Mouse (Mus musculus) heart, adult 2 months (tissue): Measurements from ENCODE around the gene Nmnat1. TPM values are rescaled to one million over a fixed set of nuclear protein-coding genes. Genes with fewer than 3 reads are reported as not detected.

ENCODE experiments used
- DNase-seq, 2 experiments: peaks; one replicate each; pipeline ENCODE4 v3.0.0; 2021
- H3K27ac ChIP-seq: fragments of 200-600 bp; 2 replicates; pipeline ENCODE4 v1.8.1; 2022
- H3K27me3 ChIP-seq: fragments of 200-500 bp; 2 replicates; pipeline ENCODE4 v1.6.1; 2012; ENCODE audit warnings: mild to moderate bottlenecking, low read length, inconsistent platforms, mixed read lengths; ENCODE audit not compliant: control insufficient read depth, insufficient read depth
- H3K36me3 ChIP-seq: fragments of 200-500 bp; 2 replicates; pipeline ENCODE4 v1.6.1; 2012; ENCODE audit warnings: low read length, inconsistent platforms; ENCODE audit not compliant: control insufficient read depth, insufficient read depth
- H3K4me1 ChIP-seq: fragments of 200-500 bp; 2 replicates; pipeline ENCODE4 v1.6.1; 2011; ENCODE audit warnings: low read length; ENCODE audit not compliant: control insufficient read depth, insufficient read depth
- H3K4me3 ChIP-seq: fragments of 200-600 bp; 2 replicates; pipeline ENCODE4 v1.8.1; 2022
- H3K79me2 ChIP-seq: fragments of 200-500 bp; replicated peaks from 2 replicates; pipeline ENCODE4 v1.6.1; 2012; ENCODE audit warnings: mild to moderate bottlenecking, inconsistent platforms, low read length, moderate library complexity, mixed read lengths; ENCODE audit not compliant: control insufficient read depth, insufficient read depth
- H3K9ac ChIP-seq: fragments of 200-500 bp; 2 replicates; pipeline ENCODE4 v1.6.1; 2012; ENCODE audit warnings: low read depth, mild to moderate bottlenecking, control low read depth, inconsistent platforms, low read length, mixed read lengths
- CTCF ChIP-seq: fragments of 200-600 bp; IDR thresholded peaks from 2 replicates; pipeline ENCODE4 v1.8.1; 2022; ENCODE audit warnings: antibody characterized with exemption, mild to moderate bottlenecking, moderate library complexity
- EP300 ChIP-seq: fragments of 200-500 bp; IDR thresholded peaks from 2 replicates; pipeline ENCODE4 v1.6.1; 2011; ENCODE audit warnings: low read depth, low read length, control low read depth; ENCODE audit not compliant: insufficient read depth
- POLR2A ChIP-seq: fragments of 200-500 bp; IDR thresholded peaks from 2 replicates; pipeline ENCODE4 v1.6.1; 2011; ENCODE audit warnings: mild to moderate bottlenecking, low read depth, low read length, control low read depth; ENCODE audit not compliant: insufficient read depth
- WGBS: fragments of 180-500 bp; shearing (Covaris S2); methylation state at CpG from one replicate; pipeline ENCODE4 v1.1.7; 2018; 5-methylcytosine and 5-hydroxymethylcytosine counted together
- intact Hi-C: fragments of 180-260 bp; cut with DNase I; formaldehyde crosslinking; loops from one replicate; pipeline ENCODE4 v1.15.1; 2025
- polyA plus RNA-seq: library from polyadenylated mRNA; depleted of rRNA; stranded (reverse); fragments of >200 nt; gene quantifications from 2 replicates; pipeline ENCODE4 v1.2.3, GENCODE M21; 2012; rRNA removed
- total RNA-seq, 2 experiments: library from RNA; stranded (reverse); gene quantifications; 2 replicates each; pipeline ENCODE4 v1.2.3; 2021

The Nmnat1 gene
- total and polyA plus RNA-seq, 3 experiments = 20.6 to 36.1 (median 29.4) TPM

DNA sequence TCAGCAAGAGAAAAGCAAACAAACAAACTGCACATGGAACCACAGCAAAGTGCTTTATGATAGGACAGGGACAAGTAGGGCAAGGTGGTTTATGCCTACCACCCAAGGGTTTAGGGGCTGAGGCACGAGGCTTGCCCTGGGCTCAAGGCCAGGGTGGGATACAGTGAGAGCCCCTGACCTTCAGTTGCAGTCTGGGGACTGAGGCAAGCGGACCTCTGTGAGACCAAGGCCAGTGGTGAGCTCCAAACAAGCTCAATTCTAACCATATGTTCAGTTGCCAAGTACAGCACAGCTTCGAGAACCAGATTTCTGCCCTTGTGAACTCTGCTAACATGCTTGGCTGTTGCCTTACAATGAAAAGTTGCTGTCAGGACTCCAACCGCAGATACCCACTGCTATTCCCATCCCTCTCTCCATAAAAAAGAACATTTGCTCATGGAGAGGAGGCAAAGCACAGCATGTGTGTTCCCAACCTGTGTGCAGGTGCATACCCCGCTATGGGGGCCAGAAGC, 67.1 kb downstream of the Nmnat1 start:
- Histone ChIP-seq H3K27ac (no peak overlapping the region), H3K27me3 (no peaks in the 10 kb centered on the region), H3K36me3 (peaks cover 4% of the 10 kb centered on the region), H3K79me2 (peaks cover 13% of the 10 kb centered on the region), H3K4me3 (no peak overlapping the region), H3K4me1 (peaks cover 30% of the 10 kb centered on the region), H3K9ac (no peak overlapping the region)
- intact Hi-C loops = no loop called here
- 57% methylated on average over 5 of the region's 5 CpGs for WGBS
- DNase-seq = no peak
- TF ChIP-seq EP300 = no peak
- TF ChIP-seq POLR2A = no peak
- TF ChIP-seq CTCF = no peak

Other genes with a start within 250 kb of the Nmnat1 start
- 100 to 1,000 TPM; 154 to 186 TPM for gene Kif1b, start 177.5 kb downstream of the Nmnat1 start, total RNA-seq
- gene Kif1b, start 177.5 kb downstream of the Nmnat1 start, polyA plus RNA-seq = 41.6 and 79.2 TPM in 2 replicates
- gene Ube4b, start 58.5 kb downstream of the Nmnat1 start, total RNA-seq = 10 to 100 TPM; 39.6 to 41.6 TPM
- 37.5 and 40.2 TPM in 2 replicates for gene Ube4b, start 58.5 kb downstream of the Nmnat1 start, polyA plus RNA-seq
- gene Rbp7, start 30.2 kb downstream of the Nmnat1 start, total RNA-seq = 10 to 100 TPM; 56.2 to 61.6 TPM
- gene Rbp7, start 30.2 kb downstream of the Nmnat1 start, polyA plus RNA-seq = 8.7 and 22.9 TPM in 2 replicates
- gene Tmem274, start 7.8 kb downstream of the Nmnat1 start, total RNA-seq = not detected
- gene Tmem274, start 7.8 kb downstream of the Nmnat1 start, polyA plus RNA-seq = not detected in 2 replicates
- 10 to 100 TPM; 62.1 to 66.9 TPM for gene Lzic, start within 50 bp of the Nmnat1 start, total RNA-seq
- 20.2 and 23.8 TPM in 2 replicates for gene Lzic, start within 50 bp of the Nmnat1 start, polyA plus RNA-seq
- 10 to 100 TPM; 25.0 to 27.3 TPM for gene Ctnnbip1, start 33.0 kb upstream of the Nmnat1 start, total RNA-seq
- gene Ctnnbip1, start 33.0 kb upstream of the Nmnat1 start, polyA plus RNA-seq = 25.5 and 26.0 TPM in 2 replicates
- 10 to 100 TPM; 86.7 to 88.3 TPM for gene Clstn1, start 101.3 kb upstream of the Nmnat1 start, total RNA-seq
- 25.6 and 26.3 TPM in 2 replicates for gene Clstn1, start 101.3 kb upstream of the Nmnat1 start, polyA plus RNA-seq
- 1 to 10 TPM; 3.4 to 4.2 TPM for gene Pik3cd, start 217.4 kb upstream of the Nmnat1 start, total RNA-seq
- 3.6 and 4.7 TPM in 2 replicates for gene Pik3cd, start 217.4 kb upstream of the Nmnat1 start, polyA plus RNA-seq